Mouse (Mus musculus) hindbrain, embryonic 11.5 days (tissue): ENCODE data around the gene Upf1. TPM values are rescaled to one million over a fixed set of nuclear protein-coding genes. Genes with fewer than 3 reads are reported as not detected.
A peak's percentile ranks its signal among the peaks of the same experiment; 100 is the strongest.

ENCODE experiments used
- ATAC-seq: fragments of 200-750 bp; cut with Nextera tagmentation; 2 replicates; pipeline ENCODE4 v1.8.0; 2017; ENCODE audit warnings: mild to moderate bottlenecking, moderate TSS enrichment, moderate library complexity; ENCODE audit not compliant: low FRiP score
- DNase-seq: peaks from one replicate; pipeline ENCODE4 v3.0.0-alpha.2; 2015; ENCODE audit warnings: low spot score
- H3K27ac ChIP-seq: fragments of 300-500 bp; sonication (generic); 2 replicates; pipeline ENCODE4 v1.5.1; 2014; ENCODE audit warnings: mild to moderate bottlenecking, low read depth, low read length
- H3K27me3 ChIP-seq: fragments of 300-500 bp; sonication (generic); 2 replicates; pipeline ENCODE4 v1.6.1; 2014; ENCODE audit warnings: mild to moderate bottlenecking, low read length, moderate library complexity, mixed read lengths; ENCODE audit not compliant: control insufficient read depth, insufficient read depth
- H3K36me3 ChIP-seq: fragments of 300-500 bp; sonication (generic); 2 replicates; pipeline ENCODE4 v1.6.1; 2014; ENCODE audit warnings: mild to moderate bottlenecking, low read length, moderate library complexity, mixed read lengths; ENCODE audit not compliant: control insufficient read depth, insufficient read depth
- H3K4me1 ChIP-seq: fragments of 300-500 bp; sonication (generic); replicated peaks from 2 replicates; pipeline ENCODE4 v1.6.1; 2014; ENCODE audit warnings: low read length, mixed read lengths; ENCODE audit not compliant: control insufficient read depth, insufficient read depth
- H3K4me2 ChIP-seq: fragments of 300-500 bp; sonication (generic); replicated peaks from 2 replicates; pipeline ENCODE4 v1.6.1; 2014; ENCODE audit warnings: mild to moderate bottlenecking, low read depth, low read length
- H3K4me3 ChIP-seq: fragments of 300-500 bp; sonication (generic); 2 replicates; pipeline ENCODE4 v1.5.1; 2014; ENCODE audit warnings: low read depth, low read length
- H3K9ac ChIP-seq: fragments of 300-500 bp; sonication (generic); 2 replicates; pipeline ENCODE4 v1.6.1; 2014; ENCODE audit warnings: low read depth, low read length
- H3K9me3 ChIP-seq: fragments of 300-500 bp; sonication (generic); 2 replicates; pipeline ENCODE4 v1.6.1; 2016; ENCODE audit warnings: low read length; ENCODE audit not compliant: control insufficient read depth
- WGBS: fragments of 180-500 bp; shearing (Covaris S2); extraction: QIAGEN DNeasy Blood & Tissue Kit; methylation state at CpG from one replicate; pipeline ENCODE4 v1.1.7; 2014; 5-methylcytosine and 5-hydroxymethylcytosine counted together
- polyA plus RNA-seq: library from polyadenylated mRNA; unstranded; fragments of >200 nt; fragmentation: Nextera tagmentation; extraction: Ambion mirVana; gene quantifications from 2 replicates; pipeline ENCODE4 v1.2.1, GENCODE M21; 2014

Gene Upf1
- polyA plus RNA-seq: 21.4 TPM in 2 replicates

DNA sequence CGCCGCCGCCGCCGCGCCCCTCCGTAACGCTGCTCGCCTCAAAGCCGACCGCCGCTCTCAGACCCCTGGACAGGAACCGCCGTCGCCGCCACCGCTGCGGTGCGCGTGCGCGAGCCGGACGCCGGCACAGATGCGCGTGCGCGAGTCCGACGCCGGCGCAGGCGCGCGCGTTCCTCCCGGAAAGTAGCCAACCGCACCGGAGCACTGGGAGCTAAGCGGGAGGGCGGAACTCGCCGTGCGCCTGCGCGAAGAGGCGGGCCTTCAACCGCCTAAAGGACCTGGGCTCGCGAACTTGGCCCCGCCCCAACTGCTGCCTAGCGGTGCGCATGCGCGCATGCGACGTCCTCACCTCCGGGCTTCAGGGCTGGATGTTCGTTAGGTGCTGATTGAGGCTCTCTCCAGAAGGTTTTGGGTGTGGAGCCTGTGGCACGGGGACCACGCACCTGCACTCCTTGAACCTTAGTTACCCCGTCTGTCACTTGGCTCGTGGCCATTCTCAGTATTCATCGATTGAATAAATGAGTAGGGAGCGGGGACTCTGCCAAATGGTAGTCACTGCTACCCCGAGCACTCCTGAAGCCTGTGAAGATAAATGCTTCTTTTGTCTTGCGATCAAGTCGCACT, at the start of gene Upf1:
Gene Upf1, minus strand, starts transcription at position 85 of the 624 bp plus-strand sequence.
- Histone ChIP-seq H3K36me3 (no peaks in the 10 kb centered on the region), H3K9me3 (no peaks in the 10 kb centered on the region), H3K4me3 (peak within 1 kb of the TSS; percentile 96), H3K27ac (peak within 1 kb of the TSS; percentile 80), H3K27me3 (no peaks in the 10 kb centered on the region), H3K4me2 (peak within 1 kb of the TSS; percentile 65), H3K9ac (peak within 1 kb of the TSS; percentile 93), H3K4me1 (peaks cover 19% of the 10 kb centered on the region)
- ATAC-seq (peak; percentile 94), DNase-seq (peak; percentile 100)
- WGBS: under 1% methylated on average over 69 of the region's 69 CpGs

GRCm38 (mm10) chr8:70397611-70398563, 44.8 kb upstream of the Upf1 start:
- Histone ChIP-seq H3K9ac (no peak overlapping the region), H3K4me3 (no peak overlapping the region), H3K27me3 (no peaks in the 10 kb centered on the region), H3K27ac (no peak overlapping the region), H3K36me3 (no peaks in the 10 kb centered on the region; the same call in 1 of the 2 replicates), H3K9me3 (no peaks in the 10 kb centered on the region), H3K4me1 (no peaks in the 10 kb centered on the region), H3K4me2 (no peak overlapping the region)
- no peak for ATAC-seq
- no peak for DNase-seq
- 87% methylated on average over 16 of the region's 16 CpGs for WGBS

GRCm38 (mm10) chr8:70396184-70396583, 43.1 kb upstream of the Upf1 start:
- no peaks in the 10 kb centered on the region for H3K4me1 ChIP-seq
- H3K4me2 ChIP-seq: no peak overlapping the region
- no peaks in the 10 kb centered on the region for H3K27me3 ChIP-seq
- no peaks in the 10 kb centered on the region for H3K9me3 ChIP-seq
- H3K4me3 ChIP-seq: no peak overlapping the region
- no peaks in the 10 kb centered on the region; the same call in 1 of the 2 replicates for H3K36me3 ChIP-seq
- DNase-seq (no peak), ATAC-seq (no peak)
- H3K27ac ChIP-seq: no peak overlapping the region
- 82% methylated on average over 5 of the region's 5 CpGs for WGBS
- H3K9ac ChIP-seq: no peak overlapping the region

DNA sequence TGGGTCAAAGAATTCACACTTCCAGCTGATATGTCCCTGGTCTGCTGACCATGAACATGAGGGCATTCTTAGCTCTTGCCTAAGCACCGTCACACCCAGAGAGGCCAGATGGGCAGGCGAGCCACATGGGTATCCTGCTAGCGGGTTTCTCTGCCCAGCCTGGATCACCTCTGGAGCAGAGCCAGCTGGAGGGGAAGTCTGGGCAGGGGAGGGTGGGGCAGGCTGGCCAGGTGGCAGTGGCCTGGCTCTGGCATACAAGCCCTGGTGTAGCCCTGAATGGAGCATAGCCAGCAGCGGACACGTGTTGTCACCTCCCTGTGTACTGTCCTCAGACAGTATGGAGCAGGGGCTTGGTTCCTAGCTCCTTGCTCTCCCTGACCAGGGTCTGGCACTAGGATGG, 42.6 kb upstream of the Upf1 start:
- Histone ChIP-seq H3K9ac (no peak overlapping the region), H3K36me3 (no peaks in the 10 kb centered on the region; the same call in 1 of the 2 replicates), H3K27ac (no peak overlapping the region), H3K4me3 (no peak overlapping the region), H3K4me1 (no peaks in the 10 kb centered on the region), H3K4me2 (no peak overlapping the region), H3K9me3 (no peaks in the 10 kb centered on the region), H3K27me3 (no peaks in the 10 kb centered on the region)
- 86% methylated on average over 5 of the region's 5 CpGs for WGBS
- DNase-seq (no peak), ATAC-seq (no peak)

DNA sequence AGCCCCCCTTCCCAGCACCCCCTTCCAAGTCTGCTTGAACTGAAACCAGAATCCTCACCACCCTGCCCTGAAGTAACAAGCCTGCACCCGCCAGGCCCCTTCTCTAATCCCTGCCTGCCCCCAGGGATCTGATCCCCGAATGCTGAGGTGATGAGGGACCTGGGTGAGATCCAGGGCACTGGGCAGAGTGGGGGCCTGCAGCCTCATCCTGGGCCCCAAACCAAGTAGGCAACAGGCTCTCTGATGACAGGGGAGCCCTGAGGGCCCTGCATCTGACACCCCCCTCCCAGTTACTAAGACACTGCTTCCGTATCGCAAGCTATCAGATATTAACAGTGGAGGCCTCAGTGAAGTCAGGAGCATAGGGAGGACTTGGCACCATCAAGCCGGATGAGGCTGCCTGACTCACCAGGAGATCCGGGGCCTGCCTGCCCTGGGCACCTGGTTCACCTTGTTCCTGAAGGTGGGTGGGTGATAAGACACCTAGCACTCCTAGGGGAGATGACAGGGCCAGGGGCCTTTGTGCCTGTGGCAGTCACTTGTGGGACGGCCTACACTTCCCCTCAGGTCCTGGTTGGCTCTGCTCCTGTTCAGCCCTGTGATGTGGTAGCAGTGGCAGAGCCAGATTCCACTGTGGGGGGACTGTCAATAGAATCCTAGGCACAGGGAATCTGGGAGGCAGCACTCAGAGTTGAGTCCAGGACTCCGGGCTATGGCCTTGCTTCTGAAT, 41.4 kb upstream of the Upf1 start:
- WGBS: 84% methylated on average over 8 of the region's 8 CpGs
- Histone ChIP-seq H3K4me3 (no peak overlapping the region), H3K27me3 (no peaks in the 10 kb centered on the region), H3K36me3 (no peaks in the 10 kb centered on the region; the same call in 1 of the 2 replicates), H3K4me2 (no peak overlapping the region), H3K4me1 (no peaks in the 10 kb centered on the region), H3K9me3 (no peaks in the 10 kb centered on the region), H3K9ac (no peak overlapping the region), H3K27ac (no peak overlapping the region)
- no peak for ATAC-seq
- DNase-seq: no peak

DNA sequence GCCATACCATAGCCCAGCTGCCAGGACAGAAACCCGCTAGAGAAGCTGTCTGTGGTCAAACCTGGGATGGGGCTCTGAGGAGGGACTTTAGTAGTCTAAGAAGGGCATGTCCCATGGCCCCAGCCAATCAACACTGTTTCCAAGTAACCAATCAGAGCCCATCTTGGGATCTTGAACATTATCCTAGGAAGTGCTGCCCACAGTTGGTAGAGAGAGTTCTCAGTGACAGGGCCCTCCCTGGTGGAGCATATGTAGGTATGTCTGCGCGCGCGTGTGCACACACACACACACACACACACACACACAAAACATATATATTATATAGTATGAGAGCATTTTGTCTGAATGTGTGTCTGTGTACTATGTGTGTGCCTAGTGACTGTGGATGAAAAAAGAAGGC, 40.0 kb upstream of the Upf1 start:
- Histone ChIP-seq H3K27ac (no peak overlapping the region), H3K9ac (no peak overlapping the region), H3K9me3 (no peaks in the 10 kb centered on the region), H3K27me3 (no peaks in the 10 kb centered on the region), H3K4me3 (no peak overlapping the region), H3K36me3 (no peaks in the 10 kb centered on the region; the same call in 1 of the 2 replicates), H3K4me1 (no peaks in the 10 kb centered on the region), H3K4me2 (no peak overlapping the region)
- no peak for ATAC-seq
- DNase-seq: no peak
- 82% methylated on average over 5 of the region's 5 CpGs for WGBS

DNA sequence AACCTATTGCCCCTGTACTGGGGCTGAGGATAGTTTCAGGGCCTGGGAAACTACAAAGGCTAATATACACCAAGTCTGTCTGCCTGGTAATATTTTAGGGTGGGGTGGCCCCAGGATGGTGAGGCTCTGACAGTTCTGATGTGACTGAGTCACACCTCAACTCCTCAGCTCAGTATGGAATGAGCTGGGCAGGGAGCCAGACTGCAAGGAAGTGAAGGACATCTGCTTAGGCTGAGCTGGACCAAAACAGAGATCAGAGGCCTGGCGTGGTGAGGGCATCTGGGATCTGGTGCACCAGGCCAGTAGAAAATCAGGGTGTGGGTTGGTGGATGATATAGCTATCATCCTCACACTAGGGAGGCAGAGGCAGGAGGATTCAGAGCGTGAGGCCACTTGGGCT, 36.6 kb upstream of the Upf1 start:
- Histone ChIP-seq H3K4me3 (no peak overlapping the region), H3K4me1 (no peaks in the 10 kb centered on the region), H3K9me3 (no peaks in the 10 kb centered on the region), H3K27me3 (no peaks in the 10 kb centered on the region), H3K36me3 (no peaks in the 10 kb centered on the region), H3K9ac (no peak overlapping the region), H3K4me2 (no peak overlapping the region), H3K27ac (no peak overlapping the region)
- 92% methylated on average over 2 of the region's 2 CpGs for WGBS
- ATAC-seq: no peak
- DNase-seq: no peak

DNA sequence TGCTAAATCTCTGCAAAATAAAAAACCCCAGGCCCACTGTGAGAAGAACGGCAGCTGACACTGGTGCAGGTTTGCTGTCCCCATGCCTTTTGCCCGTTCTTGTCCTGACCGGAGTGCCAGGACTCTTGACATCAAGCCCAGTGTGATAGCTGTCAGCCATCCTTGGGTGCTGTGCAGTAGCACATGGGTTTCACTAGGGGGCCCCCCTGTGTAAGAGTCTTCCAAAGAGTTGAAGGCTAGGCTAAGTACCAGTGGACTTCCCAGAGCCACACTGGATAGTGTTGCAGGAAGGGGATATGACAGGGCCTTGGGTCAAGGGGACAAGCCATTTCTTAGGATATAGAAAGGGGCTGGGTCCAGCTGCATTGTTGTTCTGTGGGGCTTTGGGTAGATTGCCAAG, 30.2 kb upstream of the Upf1 start:
- Histone ChIP-seq H3K4me2 (no peak overlapping the region), H3K9ac (no peak overlapping the region), H3K27ac (no peak overlapping the region), H3K9me3 (no peaks in the 10 kb centered on the region), H3K27me3 (peaks cover 9% of the 10 kb centered on the region; the same call in 1 of the 2 replicates), H3K4me3 (no peak overlapping the region), H3K4me1 (no peaks in the 10 kb centered on the region), H3K36me3 (no peaks in the 10 kb centered on the region)
- ATAC-seq: peak; percentile 34; the same call in 1 of the 2 replicates
- peak; percentile 73 for DNase-seq
- 70% methylated on average over 3 of the region's 3 CpGs for WGBS
